Mouse (Mus musculus) cerebellum, adult 2 months (tissue): Measurements from ENCODE around the gene Tacr2. TPM values are rescaled to one million over a fixed set of nuclear protein-coding genes. Genes with fewer than 3 reads are reported as not detected.

ENCODE experiments used
- DNase-seq, 2 experiments: peaks; one replicate each; pipeline ENCODE4 v3.0.0; 2021
- H3K27ac ChIP-seq: fragments of 200-500 bp; 2 replicates; pipeline ENCODE4 v1.5.1; 2012; ENCODE audit warnings: low read length, control low read depth, inconsistent platforms; ENCODE audit not compliant: insufficient read depth
- H3K27me3 ChIP-seq: fragments of 200-500 bp; 2 replicates; pipeline ENCODE4 v1.6.1; 2012; ENCODE audit warnings: inconsistent platforms, mild to moderate bottlenecking, low read length, moderate library complexity; ENCODE audit not compliant: control insufficient read depth, insufficient read depth
- H3K4me1 ChIP-seq: fragments of 200-500 bp; 2 replicates; pipeline ENCODE4 v1.6.1; 2011; ENCODE audit warnings: low read length; ENCODE audit not compliant: control insufficient read depth, insufficient read depth
- H3K4me3 ChIP-seq: fragments of 200-500 bp; replicated peaks from 2 replicates; pipeline ENCODE3; 2011; ENCODE audit warnings: mild to moderate bottlenecking, low read depth, low read length, control low read depth; ENCODE audit not compliant: insufficient read depth
- CTCF ChIP-seq: fragments of 200-500 bp; IDR thresholded peaks from 2 replicates; pipeline ENCODE4 v1.5.1; 2011; ENCODE audit warnings: low read depth, mild to moderate bottlenecking, control low read depth, low read length, moderate library complexity, borderline replicate concordance; ENCODE audit not compliant: insufficient read depth
- POLR2A ChIP-seq: fragments of 200-500 bp; IDR thresholded peaks from 2 replicates; pipeline ENCODE4 v1.6.1; 2011; ENCODE audit warnings: low read length, control low read depth, borderline replicate concordance; ENCODE audit not compliant: insufficient read depth
- WGBS: fragments of 180-500 bp; shearing (Covaris S2); methylation state at CpG from one replicate; pipeline ENCODE4 v1.1.7; 2018; 5-methylcytosine and 5-hydroxymethylcytosine counted together
- polyA plus RNA-seq: library from polyadenylated mRNA; depleted of rRNA; stranded (reverse); fragments of >200 nt; gene quantifications from 2 replicates; pipeline ENCODE4 v1.2.3, GENCODE M21; 2012

The Tacr2 gene
- polyA plus RNA-seq, 1 experiment = 0.07 TPM

- H3K27ac ChIP-seq = no peak overlapping the region
- WGBS = 63% methylated on average over 23 of the region's 26 CpGs
- TF ChIP-seq CTCF (no peak), POLR2A (no peak)
- no peaks in the 10 kb centered on the region for H3K27me3 ChIP-seq
- peaks cover 53% of the 10 kb centered on the region for H3K4me1 ChIP-seq
- H3K4me3 ChIP-seq = no peak overlapping the region
- DNase-seq = no peak
Observed at GRCm38 (mm10) chr10:62296086-62296872, 44.0 kb downstream of the Tacr2 start.

- TF ChIP-seq POLR2A (peak; percentile 47; the same call in 1 of the 2 replicates), CTCF (no peak)
- Histone ChIP-seq H3K4me3 (no peak overlapping the region), H3K4me1 (peaks cover 59% of the 10 kb centered on the region), H3K27ac (peak overlapping the region; percentile 85), H3K27me3 (no peaks in the 10 kb centered on the region)
- DNase-seq = peak; percentile 87 to 94
- WGBS = 5% methylated on average over 23 of the region's 23 CpGs
Observed at GRCm38 (mm10) chr10:62300006-62300827, 48.0 kb downstream of the Tacr2 start.

- peak overlapping the region; percentile 31; the same call in 1 of the 2 replicates for H3K27ac ChIP-seq
Observed at GRCm38 (mm10) chr10:62305090-62305489, 52.9 kb downstream of the Tacr2 start.

DNA sequence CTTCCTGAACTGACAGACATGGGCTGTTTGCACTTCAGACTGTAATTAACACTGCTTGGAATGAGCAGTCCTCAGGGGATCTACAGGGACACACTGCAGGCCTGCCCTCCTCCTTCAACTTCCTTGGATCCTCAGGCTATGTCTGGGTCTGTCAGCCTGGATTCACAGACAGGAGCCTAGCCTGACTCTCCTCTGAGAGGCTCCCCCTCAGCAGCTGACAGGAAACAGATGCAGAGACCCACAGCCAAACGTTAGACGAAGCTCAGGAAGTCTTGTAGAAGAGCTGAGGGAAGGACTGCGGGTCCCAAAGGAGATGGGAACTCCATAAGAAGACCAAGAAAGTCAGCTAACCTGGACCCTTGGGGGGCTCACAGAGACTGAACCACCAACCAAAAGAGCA lies 54.2 kb downstream of the Tacr2 start:
- 39% methylated on average over 3 of the region's 3 CpGs for WGBS
- no peak for DNase-seq
- Histone ChIP-seq H3K4me1 (peaks cover 51% of the 10 kb centered on the region), H3K4me3 (no peak overlapping the region), H3K27me3 (no peaks in the 10 kb centered on the region), H3K27ac (no peak overlapping the region)
- TF ChIP-seq POLR2A = no peak
- TF ChIP-seq CTCF = no peak

More at GRCm38 (mm10) chr10:62305090-62305489, 52.9 kb downstream of the Tacr2 start:
- no peak overlapping the region for H3K4me3 ChIP-seq
- 13% methylated on average over 6 of the region's 6 CpGs for WGBS
- H3K4me1 ChIP-seq = peaks cover 53% of the 10 kb centered on the region
- peak; percentile 52 to 63 for DNase-seq
- no peaks in the 10 kb centered on the region for H3K27me3 ChIP-seq
- TF ChIP-seq CTCF = no peak

- TF ChIP-seq POLR2A = no peak
- TF ChIP-seq CTCF = no peak
- Histone ChIP-seq H3K27me3 (no peaks in the 10 kb centered on the region), H3K4me1 (peaks cover 52% of the 10 kb centered on the region), H3K4me3 (no peak overlapping the region), H3K27ac (0 out of 2 replicates have a peak overlapping the region, but pooled peaks have one; percentile 23)
- WGBS = 54% methylated on average over 11 of the region's 11 CpGs
- DNase-seq = no peak
Observed at GRCm38 (mm10) chr10:62308896-62309491, 56.8 kb downstream of the Tacr2 start.

GRCm38 (mm10) chr10:62309593-62309992 lies 57.4 kb downstream of the Tacr2 start:
- 81% methylated on average over 5 of the region's 5 CpGs for WGBS

DNA sequence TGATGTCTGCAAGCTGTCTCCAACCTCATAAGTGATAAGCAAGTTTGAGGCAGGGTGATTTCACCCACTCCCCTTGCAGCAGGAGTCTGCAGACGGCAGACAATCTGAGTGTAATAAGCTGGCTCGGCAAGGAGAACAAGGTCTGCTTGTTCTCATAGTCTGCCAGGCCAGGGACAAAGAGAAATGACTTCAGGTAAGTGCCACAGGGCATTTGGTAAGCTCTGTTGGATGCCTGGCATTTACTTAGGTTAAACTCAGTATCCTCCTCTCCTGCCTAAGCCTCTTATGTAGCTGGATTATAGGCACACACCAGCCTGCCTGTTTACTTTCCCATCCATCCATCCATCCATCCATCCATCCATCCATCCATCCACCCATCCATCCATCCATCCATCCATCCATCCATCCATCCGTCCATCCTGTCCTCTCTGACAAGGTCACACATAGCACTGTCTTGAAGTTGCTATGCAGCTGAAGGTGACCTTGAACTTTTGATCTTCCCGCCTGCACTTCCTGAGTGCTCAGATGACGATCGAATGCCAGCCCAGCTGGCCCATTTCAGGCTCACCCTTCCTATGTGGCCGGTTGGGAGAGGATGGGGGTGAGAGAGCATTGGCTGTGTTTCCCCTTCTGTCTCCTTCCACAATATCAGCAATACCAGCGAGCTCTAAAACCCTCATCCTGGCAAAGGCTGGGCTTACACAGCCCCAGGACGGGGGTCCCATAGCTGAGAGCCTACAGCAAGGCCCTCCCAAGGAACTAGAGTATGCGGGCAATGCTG lies 58.2 kb downstream of the Tacr2 start:
- Histone ChIP-seq H3K4me3 (no peak overlapping the region), H3K27ac (peak overlapping the region; percentile 48), H3K27me3 (no peaks in the 10 kb centered on the region), H3K4me1 (peaks cover 47% of the 10 kb centered on the region)
- 53% methylated on average over 10 of the region's 10 CpGs for WGBS
- no peak for TF ChIP-seq CTCF
- TF ChIP-seq POLR2A = no peak
- DNase-seq = peak in 1 of 2 experiments; percentile 75

More at GRCm38 (mm10) chr10:62309593-62309992, 57.4 kb downstream of the Tacr2 start:
- no peak for DNase-seq
- no peak for TF ChIP-seq POLR2A
- H3K4me1 ChIP-seq = peaks cover 51% of the 10 kb centered on the region
- H3K27ac ChIP-seq = peak overlapping the region; percentile 48
- H3K4me3 ChIP-seq = no peak overlapping the region
- no peaks in the 10 kb centered on the region for H3K27me3 ChIP-seq
